Mouse (Mus musculus): ENCODE measurements around the gene Mgat1. TPM values are rescaled to one million over a fixed set of nuclear protein-coding genes. Genes with fewer than 3 reads are reported as not detected.

Mgat1 gene
- polyA plus RNA-seq, 1 experiment from 2014 or later: 55.3 TPM

DNA sequence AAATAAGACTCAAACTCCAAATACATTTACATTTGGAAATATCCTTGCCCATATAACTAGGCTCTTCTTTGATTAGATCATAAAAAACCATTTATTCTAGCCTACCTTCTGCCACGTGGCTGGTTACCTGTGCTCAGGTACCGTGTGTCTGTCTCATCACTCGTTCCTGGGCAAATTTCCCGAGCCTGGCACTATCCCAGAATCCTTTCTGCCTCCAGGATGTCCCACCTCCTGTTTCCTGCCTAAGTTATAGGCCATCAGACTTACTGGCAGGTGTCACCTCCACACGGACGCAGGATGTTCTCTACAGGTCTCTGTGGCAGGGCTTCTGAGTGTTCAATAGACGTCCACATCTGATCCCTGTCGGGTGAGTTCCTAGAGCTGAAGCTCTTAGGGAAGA lies 21.1 kb downstream of the Mgat1 start:
- Histone ChIP-seq H3K9ac (ENCODE audit: low read depth, low read length) (no peak overlapping the region), H3K4me2 (replicated peaks; ENCODE audit: low read depth, low read length) (no peak overlapping the region), H3K36me3 (ENCODE audit: control insufficient read depth, insufficient read depth, low read length) (peaks cover 29% of the 10 kb centered on the region), H3K4me3 (ENCODE audit: low read length) (no peak overlapping the region), H3K9me3 (ENCODE audit: control insufficient read depth, low read length) (no peaks in the 10 kb centered on the region), H3K4me1 (ENCODE audit: control insufficient read depth, insufficient read depth, low read length) (no peaks in the 10 kb centered on the region), H3K27ac (ENCODE audit: low read depth, low read length) (no peak overlapping the region), H3K27me3 (ENCODE audit: control insufficient read depth, insufficient read depth, low read length) (no peaks in the 10 kb centered on the region)
- 87% methylated on average over 8 of the region's 8 CpGs for WGBS
- no peak for ATAC-seq (ENCODE audit: low FRiP score, low TSS enrichment)

DNA sequence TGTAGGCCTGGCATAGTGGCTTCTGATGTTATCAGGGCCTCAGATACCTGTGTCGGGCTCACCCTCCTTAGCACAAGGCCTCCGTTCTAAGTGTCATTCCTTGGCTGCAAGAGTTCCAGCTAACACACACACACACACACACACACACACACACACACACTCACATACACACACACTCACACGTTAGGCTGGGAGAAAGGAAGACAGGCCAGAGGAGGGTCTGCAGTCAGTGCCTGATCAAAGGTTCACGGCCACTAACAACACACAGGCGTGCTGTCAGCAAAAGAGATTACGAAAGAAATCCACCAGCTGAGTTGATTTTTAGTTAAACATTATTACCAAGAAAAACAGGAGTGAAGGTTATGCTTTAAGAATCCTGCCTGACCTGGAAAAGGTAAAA lies 22.7 kb downstream of the Mgat1 start:
- Histone ChIP-seq H3K36me3 (ENCODE audit: control insufficient read depth, insufficient read depth, low read length) (peaks cover 13% of the 10 kb centered on the region), H3K27ac (ENCODE audit: low read depth, low read length) (no peak overlapping the region), H3K27me3 (ENCODE audit: control insufficient read depth, insufficient read depth, low read length) (no peaks in the 10 kb centered on the region), H3K9me3 (ENCODE audit: control insufficient read depth, low read length) (no peaks in the 10 kb centered on the region), H3K4me1 (ENCODE audit: control insufficient read depth, insufficient read depth, low read length) (no peaks in the 10 kb centered on the region), H3K9ac (ENCODE audit: low read depth, low read length) (no peak overlapping the region), H3K4me3 (ENCODE audit: low read length) (no peak overlapping the region), H3K4me2 (replicated peaks; ENCODE audit: low read depth, low read length) (no peak overlapping the region)
- WGBS: 72% methylated on average over 6 of the region's 6 CpGs
- ATAC-seq (ENCODE audit: low FRiP score, low TSS enrichment): no peak

DNA sequence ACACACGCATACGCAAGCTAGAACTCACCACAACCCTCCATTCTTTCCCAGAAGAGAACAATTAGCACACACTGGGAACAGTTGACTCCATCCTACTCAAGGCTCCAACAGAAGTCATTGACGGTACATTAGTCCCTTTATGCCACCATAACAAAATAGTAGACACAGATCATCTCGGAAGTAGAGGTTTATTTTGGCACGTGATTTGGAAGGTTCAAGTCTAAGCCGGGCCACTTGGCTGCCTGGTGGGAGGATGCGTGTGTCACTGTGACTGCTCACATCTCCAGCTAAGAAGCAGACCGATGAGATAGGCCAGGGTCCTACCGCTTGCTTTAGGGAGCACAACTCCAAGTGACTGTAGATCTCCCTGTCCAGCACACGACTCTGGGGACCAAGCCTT lies 23.3 kb downstream of the Mgat1 start:
- H3K9me3 ChIP-seq (ENCODE audit: control insufficient read depth, low read length): no peaks in the 10 kb centered on the region
- peaks cover 7% of the 10 kb centered on the region; the same call in 1 of the 2 replicates for H3K36me3 ChIP-seq (ENCODE audit: control insufficient read depth, insufficient read depth, low read length)
- no peaks in the 10 kb centered on the region for H3K27me3 ChIP-seq (ENCODE audit: control insufficient read depth, insufficient read depth, low read length)
- H3K4me3 ChIP-seq (ENCODE audit: low read length): no peak overlapping the region
- H3K4me1 ChIP-seq (ENCODE audit: control insufficient read depth, insufficient read depth, low read length): no peaks in the 10 kb centered on the region
- H3K9ac ChIP-seq (ENCODE audit: low read depth, low read length): no peak overlapping the region
- WGBS: 83% methylated on average over 10 of the region's 10 CpGs
- no peak overlapping the region for H3K27ac ChIP-seq (ENCODE audit: low read depth, low read length)
- ATAC-seq (ENCODE audit: low FRiP score, low TSS enrichment): no peak
- H3K4me2 ChIP-seq (replicated peaks; ENCODE audit: low read depth, low read length): no peak overlapping the region

DNA sequence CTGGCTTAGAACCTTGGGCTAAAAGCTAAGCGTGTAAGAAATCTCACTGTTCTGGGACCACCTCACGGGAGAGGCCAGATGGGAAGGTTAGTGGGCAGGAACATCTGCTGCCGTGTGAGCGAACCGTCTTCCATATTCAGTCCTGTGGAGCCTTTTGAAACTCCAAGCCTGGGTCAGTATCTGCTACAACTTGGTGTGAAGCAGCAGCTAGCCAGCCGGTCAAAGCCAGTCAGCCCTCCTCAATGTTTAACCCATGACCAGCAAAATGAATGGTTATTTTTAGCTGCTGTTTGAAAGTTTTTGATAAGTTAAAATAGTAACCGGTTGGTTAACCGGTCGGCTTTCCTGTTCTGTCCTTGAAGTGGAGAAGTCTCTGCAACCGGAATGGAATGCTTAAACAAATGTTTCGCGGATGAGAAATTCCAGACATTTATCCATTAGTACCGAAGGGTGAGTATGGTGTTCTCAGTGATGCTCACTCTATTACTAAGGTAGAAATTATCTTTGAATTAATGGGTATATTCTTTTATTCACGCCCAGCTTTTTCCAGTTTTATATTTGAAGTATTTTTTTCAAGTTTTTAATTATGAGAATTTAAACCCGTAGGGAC lies 24.1 kb downstream of the Mgat1 start:
- Histone ChIP-seq H3K9ac (ENCODE audit: low read depth, low read length) (no peak overlapping the region), H3K9me3 (ENCODE audit: control insufficient read depth, low read length) (no peaks in the 10 kb centered on the region), H3K36me3 (ENCODE audit: control insufficient read depth, insufficient read depth, low read length) (peaks cover 3% of the 10 kb centered on the region; the same call in 1 of the 2 replicates), H3K27me3 (ENCODE audit: control insufficient read depth, insufficient read depth, low read length) (no peaks in the 10 kb centered on the region), H3K4me3 (ENCODE audit: low read length) (no peak overlapping the region), H3K27ac (ENCODE audit: low read depth, low read length) (no peak overlapping the region), H3K4me1 (ENCODE audit: control insufficient read depth, insufficient read depth, low read length) (no peaks in the 10 kb centered on the region), H3K4me2 (replicated peaks; ENCODE audit: low read depth, low read length) (no peak overlapping the region)
- 75% methylated on average over 15 of the region's 15 CpGs for WGBS
- no peak for ATAC-seq (ENCODE audit: low FRiP score, low TSS enrichment)

DNA sequence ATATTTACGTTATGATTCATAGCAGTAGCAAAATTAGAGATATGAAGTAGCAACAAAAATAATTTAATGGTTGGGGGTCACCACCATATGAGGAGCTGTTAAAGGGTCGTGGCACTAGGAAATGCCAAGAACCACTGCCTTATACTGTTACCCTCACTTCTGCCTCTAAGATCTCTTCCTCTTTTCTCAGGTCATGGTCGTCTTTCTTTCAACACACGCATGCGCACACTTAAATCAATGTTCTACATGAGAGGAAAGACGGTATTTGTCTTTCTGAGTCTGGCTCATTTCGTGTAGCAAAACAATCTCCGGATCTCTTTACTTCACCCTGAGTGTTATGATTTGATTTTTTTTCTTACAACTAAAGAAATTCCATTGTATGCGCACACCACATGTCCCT lies 25.8 kb downstream of the Mgat1 start:
- Histone ChIP-seq H3K27ac (ENCODE audit: low read depth, low read length) (no peak overlapping the region), H3K27me3 (ENCODE audit: control insufficient read depth, insufficient read depth, low read length) (no peaks in the 10 kb centered on the region), H3K4me3 (ENCODE audit: low read length) (no peak overlapping the region), H3K4me2 (replicated peaks; ENCODE audit: low read depth, low read length) (no peak overlapping the region), H3K9me3 (ENCODE audit: control insufficient read depth, low read length) (no peaks in the 10 kb centered on the region), H3K9ac (ENCODE audit: low read depth, low read length) (no peak overlapping the region), H3K36me3 (ENCODE audit: control insufficient read depth, insufficient read depth, low read length) (no peaks in the 10 kb centered on the region; the same call in 1 of the 2 replicates), H3K4me1 (ENCODE audit: control insufficient read depth, insufficient read depth, low read length) (no peaks in the 10 kb centered on the region)
- WGBS: 91% methylated on average over 9 of the region's 9 CpGs
- no peak for ATAC-seq (ENCODE audit: low FRiP score, low TSS enrichment)

DNA sequence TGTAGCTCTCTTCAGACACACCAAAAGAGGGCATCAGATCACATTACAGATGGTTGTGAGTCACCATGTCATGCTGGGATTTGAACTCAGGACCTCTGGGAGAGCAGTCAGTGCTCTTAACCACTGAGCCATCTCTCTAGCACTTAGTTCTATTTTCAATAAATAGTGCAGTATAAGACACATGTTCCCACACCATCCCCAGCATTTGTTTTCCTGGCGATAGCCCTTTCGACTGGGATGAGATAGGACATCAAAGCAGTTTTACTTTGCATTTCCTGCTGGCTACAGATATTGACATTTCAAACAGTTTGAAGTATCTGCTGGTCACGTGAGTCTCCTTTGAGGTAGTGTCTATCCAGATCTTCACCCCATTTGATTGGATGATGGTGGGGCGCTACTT lies 26.4 kb downstream of the Mgat1 start:
- no peaks in the 10 kb centered on the region; the same call in 1 of the 2 replicates for H3K36me3 ChIP-seq (ENCODE audit: control insufficient read depth, insufficient read depth, low read length)
- H3K27ac ChIP-seq (ENCODE audit: low read depth, low read length): no peak overlapping the region
- no peaks in the 10 kb centered on the region for H3K27me3 ChIP-seq (ENCODE audit: control insufficient read depth, insufficient read depth, low read length)
- H3K9me3 ChIP-seq (ENCODE audit: control insufficient read depth, low read length): no peaks in the 10 kb centered on the region
- no peak for ATAC-seq (ENCODE audit: low FRiP score, low TSS enrichment)
- H3K9ac ChIP-seq (ENCODE audit: low read depth, low read length): no peak overlapping the region
- 93% methylated on average over 4 of the region's 4 CpGs for WGBS
- H3K4me2 ChIP-seq (replicated peaks; ENCODE audit: low read depth, low read length): no peak overlapping the region
- no peaks in the 10 kb centered on the region for H3K4me1 ChIP-seq (ENCODE audit: control insufficient read depth, insufficient read depth, low read length)
- no peak overlapping the region for H3K4me3 ChIP-seq (ENCODE audit: low read length)

DNA sequence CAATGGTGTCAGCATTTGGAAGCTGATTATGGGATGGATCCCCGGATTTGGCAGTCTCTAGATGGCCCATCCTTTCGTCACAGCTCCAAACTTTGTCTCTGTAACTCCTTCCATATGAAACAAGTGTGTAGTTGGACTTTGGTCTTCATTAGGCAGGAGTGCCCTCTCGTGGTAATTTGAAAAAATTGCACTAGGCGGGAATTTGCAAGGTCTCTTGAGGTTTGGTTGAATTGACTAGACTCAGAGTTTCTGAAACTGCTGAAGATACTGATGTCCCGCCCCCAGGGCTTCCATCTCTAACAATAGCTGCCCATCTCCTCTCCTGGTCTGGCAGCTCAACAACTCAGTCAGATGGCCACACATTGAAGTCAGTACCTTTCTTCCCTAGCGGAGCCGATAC lies 27.3 kb downstream of the Mgat1 start:
- no peak overlapping the region for H3K4me3 ChIP-seq (ENCODE audit: low read length)
- 33% methylated on average over 7 of the region's 7 CpGs for WGBS
- H3K9me3 ChIP-seq (ENCODE audit: control insufficient read depth, low read length): no peaks in the 10 kb centered on the region
- H3K27me3 ChIP-seq (ENCODE audit: control insufficient read depth, insufficient read depth, low read length): no peaks in the 10 kb centered on the region
- no peak overlapping the region for H3K27ac ChIP-seq (ENCODE audit: low read depth, low read length)
- H3K36me3 ChIP-seq (ENCODE audit: control insufficient read depth, insufficient read depth, low read length): no peaks in the 10 kb centered on the region
- H3K4me2 ChIP-seq (replicated peaks; ENCODE audit: low read depth, low read length): no peak overlapping the region
- H3K9ac ChIP-seq (ENCODE audit: low read depth, low read length): no peak overlapping the region
- no peaks in the 10 kb centered on the region for H3K4me1 ChIP-seq (ENCODE audit: control insufficient read depth, insufficient read depth, low read length)
- ATAC-seq (ENCODE audit: low FRiP score, low TSS enrichment): peak; percentile 61

DNA sequence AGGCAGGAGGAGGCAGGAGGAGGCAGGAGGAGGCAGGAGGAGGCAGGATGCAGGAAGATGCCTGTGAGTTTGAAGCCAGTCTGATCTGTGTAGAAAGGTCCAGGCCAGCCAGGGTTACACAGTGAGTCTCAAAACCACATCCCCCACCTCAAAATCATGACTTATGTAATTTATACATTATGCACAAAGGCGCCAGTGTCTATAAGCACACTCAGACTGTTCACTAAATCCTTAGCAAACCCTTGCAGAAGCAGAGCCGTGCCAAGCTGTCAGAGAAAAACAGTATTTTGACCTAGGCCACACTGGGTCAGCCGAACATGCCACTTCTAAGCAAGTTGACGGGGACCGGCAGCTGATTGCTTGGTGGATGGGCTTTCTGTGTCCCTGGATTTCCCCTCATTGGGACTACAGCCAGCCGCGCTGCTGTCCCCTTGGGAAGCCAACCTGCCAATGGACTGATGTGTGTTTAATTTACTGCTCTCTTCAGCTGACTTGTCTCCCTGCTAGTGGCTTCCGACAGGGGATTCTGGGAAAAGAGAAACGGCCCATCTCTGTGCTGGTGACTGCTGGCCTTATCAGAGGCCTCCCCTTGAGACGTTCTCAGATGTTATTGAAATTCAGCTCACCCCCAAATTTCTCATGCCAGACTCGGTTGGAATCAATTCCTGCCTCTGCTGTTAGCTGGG lies 30.0 kb downstream of the Mgat1 start:
- no peaks in the 10 kb centered on the region for H3K27me3 ChIP-seq (ENCODE audit: control insufficient read depth, insufficient read depth, low read length)
- H3K4me2 ChIP-seq (replicated peaks; ENCODE audit: low read depth, low read length): no peak overlapping the region
- no peaks in the 10 kb centered on the region for H3K4me1 ChIP-seq (ENCODE audit: control insufficient read depth, insufficient read depth, low read length)
- 65% methylated on average over 11 of the region's 11 CpGs for WGBS
- ATAC-seq (ENCODE audit: low FRiP score, low TSS enrichment): no peak
- no peak overlapping the region for H3K9ac ChIP-seq (ENCODE audit: low read depth, low read length)
- H3K4me3 ChIP-seq (ENCODE audit: low read length): no peak overlapping the region
- H3K27ac ChIP-seq (ENCODE audit: low read depth, low read length): no peak overlapping the region
- no peaks in the 10 kb centered on the region for H3K36me3 ChIP-seq (ENCODE audit: control insufficient read depth, insufficient read depth, low read length)
- no peaks in the 10 kb centered on the region for H3K9me3 ChIP-seq (ENCODE audit: control insufficient read depth, low read length)

DNA sequence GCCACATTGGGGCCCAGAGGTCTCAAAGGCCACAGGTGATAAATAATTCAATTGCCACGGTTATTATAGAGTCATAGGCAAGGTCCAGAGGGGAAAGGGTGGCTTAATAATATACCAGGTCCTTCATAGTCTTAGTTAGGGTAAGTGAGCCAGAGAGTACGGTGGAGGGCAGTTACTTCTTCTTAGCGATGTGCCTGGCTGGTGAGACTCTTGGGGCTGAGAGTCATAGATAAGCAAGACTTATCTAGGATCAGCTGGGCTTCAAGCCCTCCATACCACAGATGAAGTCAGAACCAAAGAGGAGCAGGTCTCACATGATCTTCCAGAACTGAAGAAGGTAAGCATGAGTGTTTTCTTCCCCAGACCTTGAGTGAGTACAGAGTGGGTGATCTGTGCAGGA lies 34.2 kb downstream of the Mgat1 start, which contains the start of gene Olfr1393:
TSS of gene Olfr1393 (plus strand) at position 83 of the 400 bp plus-strand sequence.
- no peaks in the 10 kb centered on the region for H3K36me3 ChIP-seq (ENCODE audit: control insufficient read depth, insufficient read depth, low read length)
- H3K27ac ChIP-seq (ENCODE audit: low read depth, low read length): no peak within 1 kb of the TSS
- no peaks in the 10 kb centered on the region for H3K9me3 ChIP-seq (ENCODE audit: control insufficient read depth, low read length)
- no peak within 1 kb of the TSS for H3K9ac ChIP-seq (ENCODE audit: low read depth, low read length)
- no peak for ATAC-seq (ENCODE audit: low FRiP score, low TSS enrichment)
- H3K4me2 ChIP-seq (replicated peaks; ENCODE audit: low read depth, low read length): no peak within 1 kb of the TSS
- WGBS: 80% methylated on average over 3 of the region's 3 CpGs
- no peaks in the 10 kb centered on the region for H3K27me3 ChIP-seq (ENCODE audit: control insufficient read depth, insufficient read depth, low read length)
- no peak within 1 kb of the TSS for H3K4me3 ChIP-seq (ENCODE audit: low read length)
- no peaks in the 10 kb centered on the region for H3K4me1 ChIP-seq (ENCODE audit: control insufficient read depth, insufficient read depth, low read length)
